Mouse (Mus musculus) lung, adult 2 months (tissue): Measurements from ENCODE around the gene Slc2a9. TPM values are rescaled to one million over a fixed set of nuclear protein-coding genes. Genes with fewer than 3 reads are reported as not detected.

Source experiments
- DNase-seq: peaks from one replicate; pipeline ENCODE4 v3.0.0; 2022
- H3K4me1 ChIP-seq: fragments of 200-500 bp; 2 replicates; pipeline ENCODE4 v1.6.1; 2011; ENCODE audit warnings: low read length; ENCODE audit not compliant: control insufficient read depth, insufficient read depth
- H3K4me3 ChIP-seq: fragments of 200-500 bp; replicated peaks from 2 replicates; pipeline ENCODE3; 2011; ENCODE audit warnings: low read depth, mild to moderate bottlenecking, control low read depth, low read length; ENCODE audit errors: extremely low read depth
- CTCF ChIP-seq: fragments of 200-500 bp; IDR thresholded peaks from 2 replicates; pipeline ENCODE4 v1.5.1; 2011; ENCODE audit warnings: mild to moderate bottlenecking, low read length, control low read depth; ENCODE audit not compliant: insufficient read depth
- POLR2A ChIP-seq: fragments of 200-500 bp; IDR thresholded peaks from 2 replicates; pipeline ENCODE4 v1.6.1; 2011; ENCODE audit warnings: low read depth, mild to moderate bottlenecking, control low read depth, low read length, borderline replicate concordance; ENCODE audit errors: extremely low read depth
- WGBS: fragments of 180-500 bp; shearing (Covaris S2); methylation state at CpG from one replicate; pipeline ENCODE4 v1.1.7; 2018; 5-methylcytosine and 5-hydroxymethylcytosine counted together
- polyA plus RNA-seq: library from polyadenylated mRNA; depleted of rRNA; stranded (reverse); fragments of >200 nt; gene quantifications from 2 replicates; pipeline ENCODE4 v1.2.3, GENCODE M21; 2012

The Slc2a9 gene
- polyA plus RNA-seq, 1 experiment, result 5.0 TPM

- DNase-seq, result no peak
- Histone ChIP-seq H3K4me1 (no peaks in the 10 kb centered on the region), H3K4me3 (no peak overlapping the region)
- WGBS, result 63% methylated on average over 4 of the region's 4 CpGs
- no peak for TF ChIP-seq POLR2A
- no peak for TF ChIP-seq CTCF
Measured at GRCm38 (mm10) chr5:38422426-38422825, 80.5 kb downstream of the Slc2a9 start.

- Histone ChIP-seq H3K4me3 (no peak overlapping the region), H3K4me1 (no peaks in the 10 kb centered on the region)
- TF ChIP-seq POLR2A (no peak), CTCF (no peak)
- DNase-seq, result no peak
- 88% methylated on average over 6 of the region's 6 CpGs for WGBS
Measured at GRCm38 (mm10) chr5:38418799-38419198, 84.1 kb downstream of the Slc2a9 start.

GRCm38 (mm10) chr5:38403612-38404011 lies 99.3 kb downstream of the Slc2a9 start:
- TF ChIP-seq POLR2A (no peak), CTCF (no peak)
- 60% methylated on average over 3 of the region's 3 CpGs for WGBS

GRCm38 (mm10) chr5:38402288-38402687 lies 100.7 kb downstream of the Slc2a9 start:
- H3K4me3 ChIP-seq, result no peak overlapping the region
- WGBS, result 83% methylated on average over 3 of the region's 3 CpGs
- no peaks in the 10 kb centered on the region for H3K4me1 ChIP-seq
- DNase-seq, result no peak
- TF ChIP-seq CTCF, result no peak
- no peak for TF ChIP-seq POLR2A

More at GRCm38 (mm10) chr5:38403612-38404011, 99.3 kb downstream of the Slc2a9 start:
- DNase-seq, result no peak
- no peaks in the 10 kb centered on the region for H3K4me1 ChIP-seq
- H3K4me3 ChIP-seq, result no peak overlapping the region

GRCm38 (mm10) chr5:38388857-38389256 lies 114.1 kb downstream of the Slc2a9 start:
- Histone ChIP-seq H3K4me3 (no peak overlapping the region), H3K4me1 (no peaks in the 10 kb centered on the region)
- WGBS, result 50% methylated on average over 2 of the region's 2 CpGs
- no peak for DNase-seq
- TF ChIP-seq CTCF (no peak), POLR2A (no peak)

- no peak for DNase-seq
- 50% methylated on average over 10 of the region's 10 CpGs for WGBS
- Histone ChIP-seq H3K4me1 (no peaks in the 10 kb centered on the region), H3K4me3 (no peak overlapping the region)
- no peak for TF ChIP-seq CTCF
- no peak for TF ChIP-seq POLR2A
Measured at GRCm38 (mm10) chr5:38388420-38388823, 114.5 kb downstream of the Slc2a9 start.

GRCm38 (mm10) chr5:38379970-38380369 lies 123.0 kb downstream of the Slc2a9 start:
- Histone ChIP-seq H3K4me1 (no peaks in the 10 kb centered on the region), H3K4me3 (no peak overlapping the region)
- WGBS, result 90% methylated on average over 5 of the region's 5 CpGs
- no peak for DNase-seq
- TF ChIP-seq POLR2A (no peak), CTCF (no peak)

- WGBS, result 23% methylated on average over 5 of the region's 5 CpGs
- Histone ChIP-seq H3K4me1 (no peaks in the 10 kb centered on the region), H3K4me3 (no peak overlapping the region)
- DNase-seq, result no peak
- TF ChIP-seq CTCF, result no peak
- TF ChIP-seq POLR2A, result no peak
Measured at GRCm38 (mm10) chr5:38372369-38372768, 130.6 kb downstream of the Slc2a9 start.

GRCm38 (mm10) chr5:38371308-38371707 lies 131.6 kb downstream of the Slc2a9 start:
- 83% methylated on average over 1 of the region's 1 CpGs for WGBS
- H3K4me3 ChIP-seq, result no peak overlapping the region
- TF ChIP-seq POLR2A (no peak), CTCF (no peak)
- DNase-seq, result no peak
- H3K4me1 ChIP-seq, result no peaks in the 10 kb centered on the region

GRCm38 (mm10) chr5:38366650-38367470 lies 136.1 kb downstream of the Slc2a9 start:
- TF ChIP-seq CTCF (no peak), POLR2A (no peak)
- WGBS, result 14% methylated on average over 18 of the region's 18 CpGs
- peak; percentile 7 for DNase-seq
- H3K4me3 ChIP-seq, result peak overlapping the region; percentile 20
- no peaks in the 10 kb centered on the region for H3K4me1 ChIP-seq
